Mouse (Mus musculus): Measurements from ENCODE around the gene Stk10.
A peak's percentile ranks its signal among the peaks of the same experiment; 100 is the strongest.

Gene Stk10

DNA sequence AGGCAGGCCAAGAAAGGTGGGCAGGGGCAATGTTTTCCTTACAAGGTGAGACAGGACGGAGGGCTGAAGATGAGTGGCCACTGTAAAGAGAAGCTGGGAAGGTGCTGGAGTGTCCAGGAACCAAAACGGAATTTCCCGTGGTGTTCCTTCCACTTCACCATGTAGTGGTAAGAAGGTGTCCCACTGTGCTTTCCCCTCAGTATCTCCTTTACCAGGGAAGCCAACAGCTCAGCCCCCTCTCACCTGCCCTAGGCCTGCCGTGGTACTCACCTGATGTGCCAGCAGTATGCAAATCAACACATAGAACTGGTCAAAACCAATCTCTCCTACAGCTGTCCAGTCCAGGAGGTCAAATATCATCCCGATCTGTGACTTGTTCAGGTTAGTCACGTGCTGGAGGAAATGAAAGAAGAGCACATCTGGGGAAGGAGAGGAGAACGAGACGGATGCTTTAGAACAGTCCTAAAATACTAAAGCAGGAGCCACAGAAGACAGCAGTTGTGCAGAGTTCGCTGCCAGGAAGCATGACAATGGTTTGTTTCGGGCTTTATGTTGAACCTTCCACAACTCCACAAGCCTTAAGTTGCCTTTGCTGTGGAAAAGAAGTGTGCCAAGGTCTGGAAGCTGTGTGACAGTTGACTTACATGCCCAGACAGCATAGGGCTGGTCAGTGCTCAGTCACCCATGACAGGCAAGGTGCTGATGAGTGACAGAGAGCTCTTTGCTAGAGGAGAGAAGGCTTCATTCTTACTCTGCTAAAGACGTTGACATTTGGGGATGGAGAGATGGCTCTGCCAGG, 8.8 kb upstream of the Stk10 start:
- no peak for DNase-seq (ENCODE audit: low spot score)

DNA sequence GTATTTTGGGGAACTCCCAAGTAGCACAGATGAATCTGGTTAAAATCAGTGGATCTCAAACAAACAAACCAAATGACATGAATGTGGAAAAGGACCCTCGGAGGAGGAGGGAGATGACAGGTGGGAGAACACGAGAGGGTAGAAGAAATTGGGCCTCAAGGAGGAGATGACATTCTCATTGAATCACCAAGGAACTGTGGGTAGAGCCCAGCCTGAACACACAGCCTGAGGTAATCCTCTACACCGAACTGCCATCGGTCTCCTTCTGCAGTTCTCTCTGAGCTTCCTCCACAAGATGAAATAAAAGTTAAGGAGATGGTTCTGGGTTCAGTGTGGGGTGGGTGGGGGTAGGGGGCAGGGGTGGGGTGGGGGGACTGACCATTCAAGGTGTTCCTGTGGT, 6.1 kb upstream of the Stk10 start:
- DNase-seq (ENCODE audit: low spot score): no peak

DNA sequence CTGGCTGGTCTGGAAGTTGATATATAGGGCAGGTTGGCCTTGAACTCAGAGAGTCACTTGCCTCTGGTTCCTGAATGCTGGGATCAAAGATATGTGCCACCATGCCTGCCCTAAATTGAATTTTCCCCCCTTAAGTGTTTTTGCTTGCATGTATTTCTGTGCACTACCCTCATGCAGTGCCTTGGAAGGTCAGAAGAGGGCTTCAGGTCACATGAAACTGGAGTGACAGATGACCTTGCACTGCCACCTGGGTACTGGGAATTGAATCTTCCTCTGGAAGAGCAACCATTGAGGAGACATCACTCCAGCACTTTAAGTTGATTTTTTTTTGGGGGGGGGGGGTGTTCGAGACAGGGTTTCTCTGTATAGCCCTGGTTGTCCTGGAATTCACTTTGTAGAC, 3.0 kb upstream of the Stk10 start:
- DNase-seq (ENCODE audit: low spot score): no peak

DNA sequence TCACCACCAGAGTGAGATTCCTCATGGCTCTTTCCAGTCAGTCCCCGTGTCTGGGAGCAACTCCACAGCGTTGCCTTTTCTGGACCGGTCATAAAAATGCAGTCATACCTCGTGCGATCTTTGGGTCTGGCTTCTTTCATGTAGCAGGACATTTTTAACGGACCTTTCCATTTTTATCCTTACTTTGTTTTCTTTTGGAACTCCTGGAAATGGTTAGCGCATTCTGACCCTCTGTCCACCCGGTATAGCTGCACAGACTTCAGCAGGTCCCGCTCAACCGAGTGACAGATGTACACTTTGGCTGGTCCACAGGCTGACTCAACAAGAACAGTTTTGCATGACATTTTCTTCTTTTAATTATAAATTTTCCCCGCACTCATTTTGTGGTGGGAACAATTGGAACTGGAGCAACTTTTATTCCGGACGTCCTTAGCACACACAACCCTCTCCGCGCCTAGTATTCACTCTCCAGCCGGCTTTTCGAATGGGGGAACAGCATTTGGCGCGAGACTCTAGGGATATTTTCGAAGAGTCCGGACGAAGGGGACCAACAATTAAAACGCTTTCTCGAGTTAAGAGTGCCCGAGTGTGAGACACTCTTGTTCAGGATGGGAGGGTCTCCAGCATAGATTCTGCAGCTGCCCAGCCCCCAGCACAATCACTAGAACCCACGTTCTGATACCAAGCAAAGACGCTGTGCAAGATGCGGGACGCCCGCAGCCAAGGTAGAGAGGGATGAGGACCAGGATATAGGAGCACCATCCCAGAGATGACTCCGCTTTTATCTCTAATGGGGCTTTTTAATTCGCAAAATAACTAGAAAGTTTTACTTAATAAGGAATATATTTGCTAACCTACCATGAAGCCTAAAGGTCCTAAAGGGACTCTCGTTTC, 987 bp upstream of the Stk10 start, which contains the start of gene Efcab9:
TSS of gene Efcab9 (minus strand) at position 211 of the 894 bp plus-strand sequence.
- DNase-seq (ENCODE audit: low spot score): no peak

DNA sequence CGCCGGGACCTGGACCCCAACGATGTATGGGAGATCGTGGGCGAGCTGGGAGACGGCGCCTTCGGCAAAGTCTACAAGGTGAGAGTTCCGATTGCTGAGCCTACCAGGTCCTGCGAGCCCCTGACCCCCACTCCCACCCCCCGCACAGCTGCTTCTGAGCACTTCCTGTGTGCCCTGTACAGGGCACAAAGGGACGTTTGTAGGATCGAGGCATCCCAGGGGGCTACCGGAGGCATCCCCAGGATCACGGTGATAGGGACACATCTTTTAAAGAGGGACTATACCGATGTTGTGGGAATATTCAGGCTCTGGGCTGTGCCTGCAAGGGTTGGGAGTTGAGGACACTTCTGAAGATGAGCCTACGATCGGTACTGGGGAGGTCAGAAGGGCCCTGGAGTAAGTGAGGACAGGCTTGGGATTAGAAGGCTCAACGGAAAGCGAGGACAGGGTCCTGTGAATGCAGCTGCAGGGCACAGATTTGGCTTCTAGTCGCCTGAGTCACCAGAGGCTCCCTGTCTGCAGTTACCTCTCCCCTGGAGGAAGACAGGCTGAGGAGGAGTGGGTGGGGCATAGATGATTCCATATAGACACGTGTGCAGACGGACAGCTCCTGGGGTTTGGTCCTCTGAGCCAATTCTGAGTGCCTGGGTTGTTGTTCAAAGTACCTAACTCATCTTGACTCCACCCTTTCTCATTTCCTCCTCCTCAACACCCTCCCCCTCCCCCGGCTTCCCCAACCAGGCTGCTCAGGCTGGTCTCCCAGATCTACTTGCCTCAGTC, 567 bp downstream of the Stk10 start:
- DNase-seq (ENCODE audit: low spot score): peak; percentile 57

DNA sequence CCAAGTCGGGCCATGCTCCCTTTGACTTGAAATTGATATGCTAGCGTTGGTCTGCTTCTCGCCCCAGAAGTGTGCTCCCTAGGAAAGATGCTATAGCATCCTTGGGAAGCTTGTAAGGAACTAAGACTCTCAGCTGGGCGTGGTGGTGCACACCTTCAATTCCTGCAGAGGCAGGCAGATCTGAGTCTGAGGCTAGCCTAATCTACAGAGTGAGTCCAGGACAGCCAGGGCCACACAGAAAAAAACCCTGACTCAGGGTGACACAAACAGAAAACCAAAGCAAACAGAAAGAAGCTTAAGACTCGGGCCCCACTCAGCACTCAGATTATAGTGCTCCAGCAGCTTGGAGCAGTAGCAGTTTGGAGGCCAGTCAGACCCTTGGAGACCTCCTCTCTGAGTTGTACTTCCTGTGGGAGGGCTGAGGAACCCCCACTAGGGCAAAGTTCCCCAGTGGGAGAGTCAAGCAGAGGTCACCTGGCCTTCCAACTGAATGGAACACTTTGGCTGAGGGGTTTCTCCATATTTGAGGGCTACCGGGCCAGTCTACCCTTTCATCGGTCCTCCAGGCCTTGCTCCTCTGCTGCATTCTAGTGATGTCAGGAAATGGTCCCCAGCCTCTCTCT, 1.5 kb downstream of the Stk10 start:
- DNase-seq (ENCODE audit: low spot score): no peak

DNA sequence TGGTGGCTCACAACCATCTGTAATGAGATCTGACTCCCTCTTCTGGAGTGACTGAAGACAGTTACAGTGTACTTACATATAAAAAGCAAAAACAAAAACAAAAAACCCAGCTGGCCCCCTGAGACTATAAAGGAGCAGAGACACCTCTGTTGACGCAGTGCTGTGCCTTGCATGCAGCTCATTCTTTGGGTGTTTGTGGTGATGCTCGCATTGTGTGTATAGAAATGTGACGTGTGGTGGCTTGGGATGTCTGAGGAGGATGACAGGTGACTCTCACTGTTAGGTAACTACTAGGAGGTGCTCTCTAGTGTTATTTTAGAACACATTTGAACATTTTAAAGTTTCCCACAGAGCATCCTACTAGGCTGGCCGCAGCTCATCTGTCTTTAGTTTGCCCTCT, 2.5 kb downstream of the Stk10 start:
- no peak for DNase-seq (ENCODE audit: low spot score)

DNA sequence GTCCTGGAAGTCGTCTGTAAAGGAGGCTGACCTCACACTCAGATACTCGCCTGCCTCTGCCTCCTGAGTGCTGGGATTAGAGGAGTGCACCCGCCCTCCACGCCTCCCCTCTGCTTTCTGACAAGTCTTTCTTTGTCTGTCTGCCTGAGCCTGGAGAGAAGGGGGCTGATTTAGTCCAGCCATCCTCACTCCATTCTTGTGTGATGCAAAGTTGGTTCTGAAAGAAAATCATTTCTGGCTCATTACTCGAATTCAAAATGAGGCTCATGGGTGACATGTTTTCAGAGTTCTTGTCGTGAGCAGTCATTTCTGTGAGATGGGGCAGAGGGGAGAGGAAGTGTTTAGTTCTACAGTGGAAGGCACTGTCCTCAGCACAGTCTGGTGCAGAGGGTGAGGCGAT, 3.8 kb downstream of the Stk10 start:
- DNase-seq (ENCODE audit: low spot score): peak; percentile 69

DNA sequence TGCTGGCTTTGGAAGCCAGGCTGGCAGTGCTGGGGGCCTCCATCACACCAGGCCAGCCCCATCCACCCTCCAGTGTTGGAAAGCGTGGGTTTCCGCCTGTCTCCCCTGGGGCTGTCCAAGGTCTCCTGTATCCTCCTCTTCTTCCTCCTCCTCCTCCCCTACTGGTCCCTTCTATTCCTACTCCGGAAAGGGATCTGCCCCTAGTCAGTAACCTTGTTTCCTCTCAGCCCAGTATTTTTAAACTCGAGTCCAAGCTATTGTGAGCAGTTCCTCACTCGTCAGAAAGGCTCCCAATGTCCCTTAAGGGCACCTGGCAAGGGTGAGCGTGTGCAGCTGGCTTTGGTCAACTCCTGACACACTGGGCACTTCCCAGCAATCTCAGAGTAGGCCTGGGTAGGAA, 5.3 kb downstream of the Stk10 start:
- no peak for DNase-seq (ENCODE audit: low spot score)

DNA sequence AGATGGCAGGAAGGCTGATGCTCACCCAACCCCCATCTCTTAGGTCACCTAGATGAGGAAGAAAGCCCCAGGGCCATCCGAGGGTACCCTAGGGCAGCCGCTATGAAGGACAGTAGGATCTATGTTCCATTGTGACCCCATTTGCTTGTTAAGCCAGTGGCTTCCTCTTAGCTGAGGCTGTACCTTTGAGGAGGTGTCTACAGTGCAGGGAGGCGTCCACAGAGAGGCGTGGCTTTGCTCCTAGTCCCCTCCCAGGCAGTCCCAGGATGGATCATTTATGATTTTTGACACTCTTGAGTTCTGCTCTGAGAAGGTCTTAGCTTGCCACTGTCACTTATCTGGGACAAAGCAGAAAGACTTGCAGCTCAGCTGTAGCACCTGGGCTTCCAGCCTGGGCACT, 5.7 kb downstream of the Stk10 start:
- no peak for DNase-seq (ENCODE audit: low spot score)

DNA sequence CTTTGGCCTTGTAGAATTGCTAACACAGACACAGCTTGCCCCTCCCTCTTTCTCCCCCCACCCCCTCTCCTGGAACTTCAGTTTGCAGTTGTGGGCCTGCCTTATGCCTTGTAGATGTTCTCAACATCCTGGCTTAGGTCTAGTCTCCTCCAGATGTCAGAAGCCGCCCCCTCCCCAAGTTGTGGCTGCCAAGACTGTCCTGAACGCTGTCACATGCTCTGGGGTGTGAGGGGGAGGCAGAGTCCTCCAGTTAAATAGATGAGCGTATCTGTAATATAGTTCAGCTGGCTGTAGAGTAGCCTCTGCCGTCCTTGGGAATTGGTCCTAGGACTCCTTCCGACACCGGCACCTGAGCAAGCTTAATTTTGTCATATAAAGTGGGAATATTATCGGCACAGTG, 6.6 kb downstream of the Stk10 start:
- no peak for DNase-seq (ENCODE audit: low spot score)

DNA sequence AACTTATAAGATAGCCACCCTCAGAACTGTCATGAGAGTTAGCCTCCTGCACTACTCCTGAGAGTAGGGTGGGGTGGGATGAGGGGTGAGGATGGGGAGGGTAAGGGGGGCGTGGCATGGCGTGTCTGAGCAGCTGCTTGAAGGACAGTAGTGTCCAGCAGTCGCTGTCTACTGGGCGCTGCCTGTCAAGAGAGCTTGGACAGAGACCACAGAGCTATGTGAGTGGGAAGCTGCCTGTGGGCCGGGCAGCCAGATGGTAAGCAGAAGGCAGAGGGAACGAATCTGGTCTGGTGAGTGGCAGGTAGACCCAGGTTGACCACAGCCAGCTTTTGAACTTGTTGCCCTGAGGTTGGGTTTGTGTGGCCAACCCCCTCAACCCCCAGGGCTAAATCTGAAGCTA, 7.4 kb downstream of the Stk10 start:
- no peak for DNase-seq (ENCODE audit: low spot score)

DNA sequence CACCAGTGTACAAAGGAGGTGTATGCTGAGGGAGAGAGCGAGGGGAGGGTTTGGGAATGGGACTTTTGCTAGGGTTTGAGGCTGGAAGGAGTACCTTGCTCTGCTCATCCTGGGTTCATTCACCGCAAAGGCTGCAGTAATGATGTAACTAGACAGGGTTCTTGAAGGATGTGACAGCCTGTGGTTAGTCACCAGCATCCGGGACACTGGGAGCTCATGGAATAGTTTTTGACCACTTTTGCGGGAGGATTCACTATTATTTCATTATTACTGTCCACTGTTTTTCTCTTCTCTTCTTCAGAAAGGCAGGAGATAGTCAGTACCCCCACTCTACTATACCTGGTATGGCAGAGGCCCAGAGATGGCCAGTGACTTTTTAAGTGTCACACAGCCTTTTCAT, 9.1 kb downstream of the Stk10 start:
- DNase-seq (ENCODE audit: low spot score): no peak

DNA sequence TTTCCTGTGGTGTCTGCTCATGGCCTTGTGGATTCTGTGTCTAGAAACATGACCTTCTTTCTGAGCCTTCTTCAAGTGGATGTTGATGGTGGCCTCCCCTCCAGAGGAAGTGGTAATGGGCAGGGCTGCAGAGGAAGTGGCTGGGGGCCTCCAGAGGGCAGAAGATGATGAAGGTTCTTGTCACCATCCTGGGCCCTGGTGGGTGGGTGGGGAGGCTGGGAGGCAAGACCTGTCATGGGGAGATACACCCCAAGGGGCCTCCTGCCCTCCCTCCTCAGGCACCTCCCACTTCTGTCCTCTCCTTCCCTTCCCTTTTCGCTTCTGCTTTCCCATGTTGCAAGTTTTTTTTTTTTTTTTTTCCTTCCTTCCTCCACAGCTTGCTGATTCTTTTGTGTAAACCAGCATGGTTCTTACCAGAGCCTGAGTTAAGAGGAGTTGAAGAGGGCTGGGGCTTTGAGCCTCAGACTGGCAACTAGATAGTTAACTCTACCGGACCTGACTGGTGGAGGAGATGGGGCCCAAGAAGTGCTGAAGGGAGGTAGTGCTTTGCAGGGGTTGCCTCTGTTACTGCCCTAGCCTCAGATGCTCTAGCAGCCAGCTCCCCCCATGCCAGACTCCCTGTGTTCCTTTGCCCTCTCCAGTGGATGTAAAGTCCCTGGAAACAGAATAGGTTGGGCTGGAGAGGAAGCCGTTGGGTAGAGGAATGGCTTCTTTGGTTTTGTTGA, 9.7 kb downstream of the Stk10 start:
- no peak for DNase-seq (ENCODE audit: low spot score)

DNA sequence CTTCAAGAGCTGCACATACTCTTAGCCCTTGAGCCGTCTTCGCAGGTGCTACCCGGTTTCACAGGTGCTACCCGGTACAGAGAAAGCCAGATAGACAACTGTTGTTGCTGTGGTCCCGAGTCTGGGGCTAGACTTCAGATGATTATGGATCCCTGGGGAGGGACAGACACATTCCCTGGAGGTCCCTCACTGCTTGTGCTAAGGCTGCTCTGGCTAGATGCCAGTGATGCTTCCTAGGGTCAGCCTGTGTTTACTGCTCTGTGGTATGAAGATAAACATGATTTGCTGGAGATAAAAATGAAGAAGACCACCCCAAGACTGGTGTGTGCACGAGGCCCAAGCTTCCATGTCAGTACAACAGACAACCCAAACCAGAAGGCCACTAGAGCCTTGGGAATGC, 10.9 kb downstream of the Stk10 start:
- no peak for DNase-seq (ENCODE audit: low spot score)

DNA sequence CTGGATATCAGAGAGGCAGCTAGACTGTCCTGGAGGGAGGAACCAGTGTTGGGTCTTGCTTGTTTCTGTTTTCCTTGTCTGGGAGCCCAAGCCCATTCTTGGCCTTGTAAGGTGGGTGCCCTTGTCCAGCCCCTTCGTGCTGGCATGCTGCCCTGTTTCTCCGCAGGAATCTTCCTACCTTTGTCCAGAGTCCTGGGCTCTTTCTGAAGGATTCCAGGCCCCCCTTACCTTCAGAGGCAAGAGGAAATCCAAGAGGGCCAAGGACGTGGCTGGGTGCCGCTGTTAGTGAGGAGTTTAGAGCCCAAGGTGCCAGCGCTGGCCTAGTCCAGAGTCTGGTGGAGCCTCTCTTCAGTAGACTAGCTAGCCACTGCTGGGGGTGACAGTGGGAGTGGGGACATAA, 11.4 kb downstream of the Stk10 start:
- no peak for DNase-seq (ENCODE audit: low spot score)

DNA sequence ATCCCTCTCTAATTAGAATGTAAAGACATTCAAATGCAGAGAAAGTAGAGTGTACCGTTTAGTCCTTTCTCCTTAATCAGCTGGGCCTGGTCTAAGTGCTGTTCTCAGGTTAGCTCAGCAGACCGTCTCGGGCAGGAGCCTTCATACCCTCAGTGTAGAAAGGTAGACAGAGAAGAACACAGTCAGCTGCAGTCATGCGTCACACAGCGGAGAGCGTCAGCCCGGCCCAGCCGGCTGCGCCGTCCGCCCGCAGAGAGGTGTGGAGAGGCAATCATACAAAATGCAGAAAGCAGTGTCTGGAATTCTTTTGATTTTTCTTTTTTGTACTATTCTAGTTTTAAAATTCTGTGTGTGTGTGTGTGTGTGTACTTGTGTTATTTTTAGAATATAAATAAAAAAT, 12.5 kb downstream of the Stk10 start:
- no peak for DNase-seq (ENCODE audit: low spot score)

DNA sequence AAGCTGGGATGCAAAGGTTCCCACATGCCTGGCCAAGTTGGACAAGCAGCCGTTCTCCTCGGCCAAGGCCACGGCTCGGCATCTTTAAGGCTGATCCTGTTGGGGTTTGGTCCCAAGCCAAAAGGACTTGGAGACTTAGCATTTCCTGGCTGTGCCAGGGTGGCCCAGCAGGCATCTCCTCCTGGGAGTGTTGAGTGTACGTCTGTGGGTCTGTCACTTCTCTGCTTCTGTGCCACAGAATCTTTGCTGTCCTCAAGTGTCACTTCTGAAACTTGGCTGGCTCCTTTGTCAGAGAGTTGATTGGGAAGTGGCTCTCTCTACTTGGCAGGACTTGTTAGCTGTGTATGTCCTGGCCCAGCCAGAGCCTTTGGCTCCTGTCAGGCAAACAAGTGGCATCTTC, 13.4 kb downstream of the Stk10 start:
- no peak for DNase-seq (ENCODE audit: low spot score)

DNA sequence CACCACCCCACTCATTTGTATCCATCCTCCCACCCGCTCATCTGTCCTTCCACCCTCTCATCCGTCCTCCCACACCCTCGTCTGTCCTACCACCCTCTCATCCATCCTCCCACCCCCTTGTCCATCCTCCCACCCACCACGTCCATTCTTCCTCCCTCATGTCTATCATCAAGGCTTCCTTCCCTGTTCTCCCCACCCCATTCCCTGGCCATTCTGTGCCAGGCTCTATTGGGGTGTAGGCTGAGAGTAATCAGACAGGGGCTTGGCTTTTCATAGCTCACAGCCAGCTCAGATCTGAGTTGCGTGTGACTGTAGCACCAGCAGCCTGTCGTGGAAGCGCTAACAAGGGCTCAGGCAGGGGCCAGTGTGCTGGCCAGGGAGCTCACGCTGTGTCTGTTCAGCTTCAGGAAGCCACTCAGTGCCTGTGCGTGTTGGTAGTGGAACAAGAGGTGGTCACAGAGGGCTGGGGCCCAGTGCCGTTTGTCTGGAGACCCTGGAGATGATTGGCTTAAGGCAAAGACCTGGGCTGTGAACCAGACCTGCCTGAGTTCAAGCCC, 14.4 kb downstream of the Stk10 start:
- DNase-seq (ENCODE audit: low spot score): no peak

DNA sequence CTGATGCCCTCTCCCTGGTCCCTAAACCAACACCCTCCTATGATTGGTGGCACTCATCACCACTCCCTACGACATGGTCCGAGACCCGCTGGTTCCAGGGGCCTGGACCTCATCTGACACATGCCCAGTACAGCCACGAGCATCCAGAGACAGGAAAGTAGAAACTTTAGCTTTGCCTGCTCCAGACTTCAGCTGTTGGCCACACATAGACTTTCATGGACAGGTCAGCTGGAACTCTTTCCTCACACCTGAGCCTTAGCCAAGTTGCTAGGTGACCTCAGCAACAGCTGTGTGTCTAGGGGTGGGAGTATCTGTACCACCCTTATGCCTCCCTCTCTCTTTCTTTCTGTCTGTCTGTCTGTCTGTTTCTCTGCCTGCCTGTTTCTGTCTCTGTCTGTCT, 15.1 kb downstream of the Stk10 start:
- no peak for DNase-seq (ENCODE audit: low spot score)

DNA sequence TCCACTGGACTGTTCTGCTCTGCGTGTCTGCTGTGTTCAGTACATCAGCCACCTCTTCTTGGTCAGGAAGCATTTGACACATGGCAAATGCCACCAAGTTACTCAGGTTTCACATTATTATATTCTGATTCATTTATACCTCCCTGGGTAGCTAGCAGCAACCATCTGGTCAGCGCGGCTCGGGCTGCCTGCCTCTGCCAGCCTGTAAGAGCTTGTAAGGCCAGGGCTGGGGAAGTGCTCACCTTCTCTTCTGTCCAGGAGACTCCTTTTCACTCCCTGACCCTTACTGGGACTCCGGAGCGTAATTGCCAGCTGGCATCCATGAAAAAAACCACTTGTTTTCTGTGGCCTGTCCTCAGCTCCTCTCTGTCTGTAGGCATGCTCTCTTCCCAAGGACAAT, 16.1 kb downstream of the Stk10 start:
- DNase-seq (ENCODE audit: low spot score): no peak
